Mouse (Mus musculus) common myeloid progenitor, adult 5-6 weeks (primary cell): Measurements from ENCODE around the gene Slain1. TPM values are rescaled to one million over a fixed set of nuclear protein-coding genes. Genes with fewer than 3 reads are reported as not detected.
"Not testable (repeated sequence)": the region's sequence is repeated elsewhere in the genome, so short reads cannot be mapped to it uniquely, and the experiment has no call there.

Experiments used
- ATAC-seq: replicated peaks from 2 replicates; pipeline ENCODE4 v1.8.0; 2016; ENCODE audit warnings: low read depth, mild to moderate bottlenecking, moderate TSS enrichment, inconsistent platforms; ENCODE audit not compliant: poor library complexity, severe bottlenecking
- total RNA-seq: library from RNA; stranded (forward); fragments of 200-1000, 187-1606 nt; gene quantifications from 2 replicates; pipeline ENCODE4 v1.2.3, GENCODE M21; 2017

The Slain1 gene
- total RNA-seq, 1 experiment from 2014 or later, result 11.9 TPM

DNA sequence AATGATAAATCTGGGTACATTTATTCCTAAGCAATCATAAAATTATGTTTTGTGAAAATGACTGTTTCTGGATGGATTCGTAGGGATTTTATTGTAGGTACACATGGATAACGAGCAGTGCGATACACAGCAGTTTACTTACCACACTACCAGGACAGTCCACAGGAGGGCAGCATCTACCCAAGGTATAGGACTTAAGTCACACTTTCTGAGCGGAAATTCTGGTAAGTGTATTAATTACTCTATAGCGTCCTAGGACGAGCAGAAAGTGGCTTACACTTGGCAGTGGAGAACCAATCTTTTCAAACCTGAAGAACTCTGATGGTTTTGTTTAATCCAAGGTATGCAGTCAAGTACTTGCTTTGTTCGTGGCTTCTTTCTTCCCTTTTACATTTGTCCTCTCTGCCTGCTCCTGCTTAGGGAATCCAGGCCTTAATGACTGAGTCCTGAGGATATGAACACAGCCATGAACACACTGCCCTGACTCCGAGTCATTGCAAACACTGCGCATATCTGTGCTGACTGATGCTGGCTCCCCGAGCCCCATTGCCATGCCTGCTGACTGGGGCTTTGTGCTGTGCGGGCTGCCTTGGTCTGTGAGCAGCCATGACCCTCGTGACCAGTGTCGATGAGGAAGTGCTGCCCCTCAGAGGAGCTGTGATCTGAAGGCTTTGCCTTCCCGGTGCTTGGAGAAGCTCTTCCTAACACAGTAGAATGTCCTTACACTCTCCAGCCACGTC lies 69.0 kb downstream of the Slain1 start:
- peak; percentile 86 for ATAC-seq

DNA sequence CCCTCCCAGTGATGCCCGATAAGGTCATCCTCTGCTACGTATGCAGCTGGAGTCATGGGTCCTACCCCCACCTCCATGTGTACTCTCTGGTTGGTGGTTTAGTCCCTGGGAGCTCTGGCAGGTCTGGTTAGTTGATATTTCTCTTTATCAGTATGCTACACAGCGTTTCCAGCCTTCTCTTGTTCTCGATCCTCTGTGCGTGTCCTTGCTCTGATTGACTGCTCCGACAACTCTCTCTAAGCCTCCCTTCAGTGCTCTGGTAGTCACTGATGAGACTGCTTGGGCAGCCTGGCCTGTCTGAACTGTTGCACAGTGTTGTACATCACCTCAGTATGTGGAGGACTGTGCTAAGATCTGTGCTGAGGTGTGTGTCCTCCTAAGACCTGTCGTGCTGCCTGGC lies 70.1 kb downstream of the Slain1 start:
- no peak; the same call in 1 of the 2 replicates for ATAC-seq

DNA sequence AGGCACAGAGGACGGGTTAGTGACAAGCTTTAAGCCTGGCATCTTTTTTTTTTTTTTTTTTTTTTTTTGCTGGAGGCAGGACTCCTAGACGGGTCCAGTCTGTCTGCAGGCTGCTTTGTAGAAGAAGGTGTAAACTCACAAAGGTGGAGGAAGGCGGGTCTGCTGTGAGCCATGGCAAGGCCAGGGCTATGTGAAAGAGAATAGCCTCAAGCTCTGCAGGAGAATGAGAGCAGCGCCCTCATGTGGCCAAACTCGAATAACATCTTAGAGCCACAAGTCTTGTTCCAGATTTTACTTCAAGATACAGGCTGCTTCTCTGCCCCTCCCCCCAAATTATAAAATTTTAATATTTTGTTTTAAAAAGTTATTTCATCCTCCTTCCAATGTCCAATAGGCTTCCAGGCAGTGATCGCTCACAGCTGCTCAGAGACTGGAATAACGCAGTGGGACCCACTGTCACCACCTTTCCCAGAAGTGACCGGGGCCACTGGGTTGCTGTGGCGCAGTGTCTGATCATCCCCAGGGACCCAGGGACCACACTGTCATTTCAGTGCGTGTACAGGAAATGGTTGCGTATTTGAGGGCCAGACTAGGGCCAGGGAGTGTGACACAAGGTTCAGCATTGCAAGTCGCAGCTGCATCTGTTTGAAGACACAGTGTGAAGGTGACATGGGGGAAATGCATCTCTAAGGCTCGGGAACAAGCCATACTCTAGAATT lies 70.8 kb downstream of the Slain1 start:
- ATAC-seq, result peak; percentile 30; the same call in 1 of the 2 replicates

DNA sequence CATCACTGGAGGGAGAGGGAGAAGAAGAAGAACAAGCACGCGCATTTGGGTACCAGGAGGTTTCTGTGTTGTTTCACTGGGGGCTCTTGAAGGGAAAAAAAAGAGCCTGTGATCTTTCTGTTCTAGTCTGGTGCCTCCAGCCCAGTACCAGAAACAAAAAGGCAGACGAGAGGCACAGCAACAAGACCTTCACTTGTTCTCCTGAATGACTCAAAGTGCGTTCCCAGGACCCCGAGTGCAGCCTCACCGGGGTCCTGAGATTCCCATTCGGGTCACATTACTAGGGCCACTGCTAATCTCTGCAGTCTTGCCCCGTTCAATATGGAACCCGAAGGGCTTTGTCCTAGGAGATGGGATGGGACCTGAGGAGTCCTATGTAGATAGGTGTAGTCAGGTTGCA lies 73.3 kb downstream of the Slain1 start:
- no peak for ATAC-seq

- peak; percentile 33; the same call in 1 of the 2 replicates for ATAC-seq
These were observed 73.8 kb downstream of the Slain1 start for GRCm38 (mm10) chr14:103723841-103724240.

GRCm38 (mm10) chr14:103728506-103728905 lies 78.5 kb downstream of the Slain1 start:
- ATAC-seq, result no peak

- ATAC-seq, result no peak
These were observed 79.1 kb downstream of the Slain1 start for GRCm38 (mm10) chr14:103728951-103729725.

GRCm38 (mm10) chr14:103729760-103730367 lies 79.8 kb downstream of the Slain1 start:
- no peak for ATAC-seq

- ATAC-seq, result 0 out of 2 replicates have a peak, but pooled peaks have one; percentile 36
These were observed 82.6 kb downstream of the Slain1 start for GRCm38 (mm10) chr14:103732626-103733025.

- no peak for ATAC-seq
These were observed 91.2 kb downstream of the Slain1 start for GRCm38 (mm10) chr14:103741216-103741615.

GRCm38 (mm10) chr14:103742150-103742549 lies 92.1 kb downstream of the Slain1 start:
- no peak for ATAC-seq

- ATAC-seq, result no peak
These were observed 97.3 kb downstream of the Slain1 start for GRCm38 (mm10) chr14:103747345-103747744.

GRCm38 (mm10) chr14:103750638-103751037 lies 100.6 kb downstream of the Slain1 start:
- not testable (repeated sequence) for ATAC-seq

DNA sequence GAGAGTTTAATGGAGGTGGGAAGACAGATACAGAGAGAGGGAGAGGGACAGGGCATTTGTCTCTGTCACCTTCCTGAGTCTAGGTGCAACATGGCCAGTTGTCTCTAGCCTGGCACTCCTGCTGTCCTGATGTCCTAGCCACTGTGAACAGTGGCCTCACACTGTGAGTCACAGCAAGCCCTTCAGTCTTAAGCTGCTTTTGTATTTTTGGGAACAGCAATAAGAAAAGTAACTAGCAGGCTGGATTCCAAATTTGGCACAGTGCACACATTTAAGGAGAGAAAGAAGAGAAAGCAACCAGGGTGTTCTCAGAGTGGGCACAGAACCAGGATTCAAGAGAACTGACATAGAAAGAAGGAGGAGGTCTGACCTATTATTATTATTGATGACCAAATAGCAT lies 101.4 kb downstream of the Slain1 start:
- no peak for ATAC-seq

DNA sequence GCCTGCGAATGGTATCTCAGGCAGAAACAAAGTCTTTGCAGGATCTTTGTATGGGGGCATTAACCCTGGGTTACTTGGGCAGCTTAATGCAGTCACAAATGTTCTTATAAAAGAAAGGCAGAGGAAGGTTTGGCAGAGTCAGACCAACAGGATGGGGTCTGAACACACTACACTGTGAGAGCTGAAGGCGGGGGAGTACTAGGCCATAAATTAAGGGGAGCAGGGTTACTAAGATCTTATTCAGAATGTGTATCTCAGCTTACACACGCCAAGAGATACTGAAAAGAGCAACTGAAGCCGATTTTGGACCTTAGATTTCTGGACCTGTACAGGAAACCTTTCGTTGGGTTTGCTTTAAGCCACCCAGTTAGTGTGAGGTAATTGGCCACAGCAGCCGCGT lies 102.7 kb downstream of the Slain1 start:
- no peak for ATAC-seq

DNA sequence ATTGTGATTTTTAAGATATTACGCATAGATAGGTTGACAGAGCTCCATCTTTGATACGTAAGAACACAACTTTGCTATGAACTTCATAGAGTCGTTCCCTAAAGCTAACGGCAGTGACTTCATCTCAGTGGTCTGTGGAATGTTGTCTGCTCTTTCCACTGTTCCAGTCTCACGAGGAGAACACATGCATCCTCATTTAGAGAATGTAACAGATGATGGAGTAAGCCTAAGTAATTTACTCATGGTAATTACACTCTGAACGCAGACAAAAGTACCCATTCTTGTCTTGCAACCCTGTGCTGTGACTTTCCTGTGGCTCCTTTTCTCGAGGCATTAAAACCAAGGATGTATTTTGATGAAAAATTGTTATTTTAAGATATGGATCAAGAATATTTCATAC lies 104.0 kb downstream of the Slain1 start:
- ATAC-seq, result no peak

DNA sequence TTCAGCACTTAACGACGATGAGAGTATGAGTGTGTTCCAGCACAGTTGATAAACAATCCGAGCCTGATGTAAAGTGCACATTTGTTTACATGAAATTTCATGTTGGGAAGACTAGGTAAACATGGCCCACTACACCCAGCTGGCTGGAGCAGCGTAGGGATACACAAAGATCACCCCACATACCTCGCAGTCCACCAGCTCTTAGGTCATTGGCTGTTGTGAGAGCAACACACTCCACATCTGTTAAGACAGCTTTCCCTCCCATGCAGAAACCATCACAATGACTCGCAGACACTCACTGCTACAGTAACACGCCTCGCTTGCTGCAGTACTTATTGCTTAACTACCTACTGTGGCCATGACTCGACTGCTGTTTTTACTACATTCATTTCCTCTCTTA lies 104.4 kb downstream of the Slain1 start:
- no peak for ATAC-seq
